Mouse (Mus musculus) liver, postnatal 0 days (tissue): ENCODE data around the gene Wdr77.

Source experiments
- CTCF ChIP-seq: sonication (generic); IDR thresholded peaks from 2 replicates; pipeline ENCODE4 v1.5.1; 2016; ENCODE audit warnings: antibody characterized with exemption, low read depth
- EP300 ChIP-seq: IDR thresholded peaks from 2 replicates; pipeline ENCODE4 v1.6.1; 2016; ENCODE audit warnings: antibody characterized with exemption, low read depth, mild to moderate bottlenecking

- TF ChIP-seq CTCF = no peak
- TF ChIP-seq EP300 = no peak
These were observed 48.5 kb upstream of the Wdr77 start for GRCm38 (mm10) chr3:105910519-105911190.
